Mouse (Mus musculus) layer of hippocampus, adult 9-10 months (tissue): ENCODE results near the gene Lrmda.
A peak's percentile ranks its signal among the peaks of the same experiment; 100 is the strongest.

Experiments
- DNase-seq: peaks from one replicate; pipeline ENCODE4 v3.0.0; 2022; ENCODE audit warnings: low spot score

Gene Lrmda

DNA sequence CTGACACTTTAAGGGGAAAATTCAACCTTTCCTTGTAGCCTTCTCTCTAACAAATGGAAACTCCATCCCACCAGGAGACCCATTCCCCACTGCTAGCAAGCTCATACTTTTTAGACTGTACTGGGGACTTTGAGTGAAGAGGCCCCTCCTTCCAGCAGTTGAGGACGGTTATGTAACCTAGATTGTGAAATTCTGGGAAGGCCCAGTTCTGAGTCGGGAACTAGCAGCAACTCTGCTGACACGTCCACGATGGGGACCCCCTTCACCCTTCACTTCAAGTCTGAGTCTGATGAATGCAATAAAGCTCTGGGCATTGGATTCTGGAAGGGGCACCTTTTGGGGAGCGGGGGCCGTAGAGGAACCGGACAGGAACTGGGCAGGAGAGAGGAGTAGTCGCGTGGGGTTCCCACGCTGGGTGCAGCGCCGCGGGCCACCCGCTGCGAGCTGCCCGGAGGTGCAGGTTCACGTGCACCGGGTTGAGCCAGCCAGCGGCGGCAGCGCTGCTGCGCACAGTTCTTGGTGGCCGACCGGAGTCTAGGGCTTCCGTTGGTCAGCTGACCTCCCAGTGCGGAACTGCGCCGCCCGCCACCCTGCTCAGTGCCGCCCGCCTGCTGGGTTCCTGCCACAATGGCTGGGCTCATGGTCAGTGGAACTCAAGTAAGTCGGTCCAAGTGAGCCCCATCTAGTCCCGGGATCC is at the start of gene Lrmda:
TSS of gene Lrmda (plus strand) at position 461 of the 697 bp plus-strand sequence.
- DNase-seq, result no peak

DNA sequence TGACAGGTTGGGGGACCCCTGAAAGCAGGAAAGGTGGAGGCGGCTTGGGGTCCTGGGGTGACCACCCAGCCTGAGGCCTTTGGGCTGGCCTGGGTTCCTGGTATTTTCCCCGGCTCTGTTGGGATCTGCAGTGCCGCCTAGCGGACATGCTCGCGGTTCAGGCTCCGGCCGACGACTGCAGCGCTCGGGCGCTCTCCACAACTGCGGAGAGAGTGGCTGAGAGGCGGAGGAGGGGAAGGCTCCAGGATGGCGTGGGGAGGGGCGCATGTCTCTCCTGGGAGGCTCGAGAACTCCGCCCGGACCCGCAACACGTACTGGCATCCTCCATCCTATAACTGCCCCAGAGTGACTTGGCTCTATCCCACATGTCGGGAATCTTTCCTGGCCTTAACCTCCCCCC is 38.0 kb upstream of the Lrmda start:
- DNase-seq, result no peak

DNA sequence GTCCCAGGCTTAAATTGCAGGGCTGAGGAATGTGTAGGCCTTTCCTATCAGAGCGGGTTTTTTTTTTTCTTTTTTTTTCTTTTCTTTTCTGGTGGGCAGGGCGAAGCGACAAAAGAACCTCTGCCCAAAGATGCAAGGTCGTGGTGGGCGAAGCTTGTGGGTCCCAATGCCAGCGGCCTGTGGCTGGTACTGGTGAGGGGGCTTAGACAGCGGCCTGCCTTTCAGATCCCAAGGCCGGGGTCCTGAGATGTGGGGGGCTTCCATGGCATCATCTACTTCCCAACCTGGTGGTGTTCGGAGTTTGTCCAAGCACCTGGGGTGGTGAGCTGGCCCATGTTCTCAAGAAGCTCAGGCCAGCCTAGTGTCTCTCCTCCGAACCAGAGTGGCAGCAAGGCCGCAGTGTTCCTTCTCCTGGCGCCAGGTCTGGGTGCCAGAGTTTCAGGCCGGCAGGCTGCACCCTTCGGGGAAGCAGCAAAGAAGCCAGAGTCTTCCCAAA is 37.4 kb upstream of the Lrmda start:
- DNase-seq, result no peak

DNA sequence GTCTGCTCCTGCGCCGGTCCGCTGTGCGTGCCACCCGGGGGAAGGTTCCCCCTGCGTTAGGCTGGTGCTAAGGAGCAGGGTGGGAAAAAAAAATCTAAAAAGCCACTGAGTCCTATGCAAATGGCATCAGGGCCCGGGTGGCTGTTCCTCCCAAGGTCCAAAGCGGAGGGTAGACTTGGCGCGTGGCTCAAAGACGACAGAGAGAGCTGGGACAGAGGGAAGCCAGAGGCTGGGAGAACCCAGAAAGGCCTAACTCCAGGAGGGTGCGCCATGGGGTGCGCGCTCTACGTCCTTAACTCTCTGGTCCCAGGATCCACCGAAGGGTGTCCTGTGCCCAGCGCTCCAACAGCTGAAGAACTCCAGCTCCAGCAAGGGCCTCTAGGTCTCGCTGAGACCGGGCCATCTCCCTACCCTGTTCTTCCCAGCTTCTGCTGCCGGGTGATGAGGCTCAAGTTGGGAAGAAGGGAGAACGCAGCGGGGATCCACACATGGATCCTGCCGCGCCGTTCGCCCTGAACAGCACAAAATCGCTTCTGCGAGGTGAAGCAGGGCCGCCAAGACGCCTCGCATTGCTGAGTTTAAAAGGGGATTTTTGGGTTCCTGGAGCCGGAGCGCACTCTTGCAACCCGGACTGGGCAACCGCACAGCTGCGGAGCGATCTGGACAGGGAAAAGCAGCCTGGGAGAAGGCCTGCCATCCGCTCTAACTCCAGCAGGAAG is 36.8 kb upstream of the Lrmda start:
- no peak for DNase-seq

DNA sequence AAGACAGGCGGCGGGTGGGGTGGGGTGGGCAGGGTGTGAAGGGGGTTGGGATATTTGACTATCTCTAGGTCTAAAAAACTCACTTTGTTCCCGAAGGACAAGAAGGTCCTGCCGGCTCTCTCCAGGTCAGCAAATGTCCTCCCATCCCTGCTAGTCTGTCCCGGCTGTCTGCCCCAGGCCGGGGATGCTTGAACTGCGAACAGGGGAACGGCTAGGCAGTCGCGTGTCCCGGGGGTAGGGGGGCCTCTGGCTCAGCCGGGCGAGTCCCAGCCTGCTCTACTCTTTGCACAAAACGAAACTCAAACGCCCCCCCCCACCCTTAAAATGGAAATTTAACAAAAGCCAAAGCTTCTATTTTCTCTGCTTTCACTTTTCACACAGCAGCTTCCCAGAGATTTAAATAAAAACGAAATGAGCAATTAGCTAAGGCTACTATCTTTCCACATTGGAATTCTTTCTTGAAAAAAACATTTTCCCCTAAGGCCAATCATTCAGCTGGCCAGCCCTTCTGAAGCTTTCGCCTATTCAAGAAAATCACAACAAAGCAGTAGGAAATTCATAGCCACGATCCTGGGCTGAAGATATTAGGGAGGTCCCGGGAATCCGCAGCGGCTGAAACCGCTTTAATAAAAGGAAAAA is 36.1 kb upstream of the Lrmda start:
- no peak for DNase-seq

DNA sequence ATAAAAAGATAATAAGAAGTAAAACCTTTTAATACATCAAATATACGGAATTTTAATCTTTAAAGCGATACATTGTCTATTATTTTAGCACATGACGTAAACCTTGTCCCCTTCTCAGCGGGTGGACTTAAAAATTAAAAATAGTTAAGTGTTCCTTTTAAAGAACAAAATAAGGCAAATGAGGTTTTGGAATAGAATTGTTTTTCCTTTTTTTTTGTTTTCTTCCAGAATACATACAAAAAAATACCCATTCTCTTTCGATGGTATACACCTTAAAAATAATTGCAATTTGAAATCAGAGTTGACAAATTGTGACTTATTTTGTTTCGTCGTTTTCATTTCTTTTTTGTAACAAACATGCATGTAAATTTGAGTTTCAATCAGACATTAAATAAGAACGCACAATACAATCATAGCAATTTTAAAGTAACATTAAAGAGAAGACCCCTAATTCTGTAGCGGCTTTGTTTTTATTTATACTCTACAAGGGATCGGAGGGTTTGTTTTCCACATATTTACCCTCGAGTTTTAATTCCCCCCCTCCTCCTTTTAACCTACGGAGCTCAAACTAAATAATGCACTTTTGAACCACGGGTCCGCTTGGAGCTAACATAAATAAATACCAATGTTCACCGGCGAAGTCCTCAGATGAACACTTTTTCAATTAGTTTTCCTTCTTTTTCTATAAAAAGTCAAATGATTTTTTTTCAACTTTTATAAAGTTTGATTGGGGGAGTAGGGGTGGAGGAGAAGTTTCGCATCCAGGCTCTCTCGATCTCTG is 35.4 kb upstream of the Lrmda start:
- no peak for DNase-seq

DNA sequence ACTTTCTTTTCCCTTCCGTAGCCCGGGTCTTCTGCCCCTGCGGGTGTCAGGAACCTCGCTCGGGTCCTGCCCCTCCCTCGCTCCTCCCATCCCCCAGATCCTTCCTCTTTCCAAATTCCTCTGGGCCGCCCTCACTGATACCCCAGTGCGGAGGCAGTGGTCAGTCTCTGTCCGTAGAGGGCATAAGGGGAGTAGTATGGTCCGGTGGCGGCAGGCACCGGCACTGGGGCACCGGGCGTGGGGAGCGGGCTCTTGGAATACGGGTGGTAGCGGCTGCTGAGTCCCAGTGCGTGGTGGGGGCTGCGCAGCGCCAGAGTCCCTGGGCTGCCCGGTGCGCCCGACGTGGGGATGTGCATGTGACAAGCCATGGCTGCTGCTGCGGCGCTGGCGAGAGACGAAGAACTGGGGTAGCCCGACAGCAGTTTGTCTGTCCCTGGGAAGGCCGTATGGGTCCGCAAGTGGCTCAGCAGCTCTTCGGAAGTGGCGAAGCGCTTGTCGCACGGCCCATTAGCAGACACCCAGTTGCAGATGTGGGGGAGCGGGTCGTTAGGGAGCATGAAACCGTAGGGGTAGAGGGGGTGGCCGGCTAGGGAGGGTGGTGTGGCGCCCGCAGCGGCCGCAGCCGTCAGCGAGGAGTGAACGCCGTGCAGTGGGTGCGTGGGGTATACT is 34.6 kb upstream of the Lrmda start:
- no peak for DNase-seq

DNA sequence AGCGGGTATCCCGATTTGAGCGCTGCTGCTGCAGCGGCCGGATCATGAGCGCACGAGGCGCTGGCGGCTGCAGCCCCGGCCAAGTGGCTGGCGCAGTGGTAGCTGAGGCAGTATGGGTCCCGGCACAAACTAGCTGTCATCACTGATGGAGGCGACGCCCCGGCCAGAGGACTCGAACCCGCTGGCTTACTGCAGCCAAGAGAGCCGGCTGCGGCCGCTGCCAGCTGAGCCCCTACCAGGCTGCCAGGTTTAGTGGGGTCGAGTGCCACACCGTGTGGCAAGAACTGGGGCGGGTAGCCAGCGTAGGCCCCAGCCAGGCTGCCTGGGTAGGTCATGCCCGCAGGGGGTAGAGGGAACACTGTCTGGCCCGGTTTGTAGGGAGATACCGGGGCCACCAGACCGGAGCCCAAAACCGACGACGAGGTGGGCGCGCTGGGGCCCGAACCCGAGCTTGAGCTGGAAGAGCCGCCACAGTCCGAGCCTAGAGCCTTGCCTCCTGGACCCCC is 34.0 kb upstream of the Lrmda start:
- no peak for DNase-seq

DNA sequence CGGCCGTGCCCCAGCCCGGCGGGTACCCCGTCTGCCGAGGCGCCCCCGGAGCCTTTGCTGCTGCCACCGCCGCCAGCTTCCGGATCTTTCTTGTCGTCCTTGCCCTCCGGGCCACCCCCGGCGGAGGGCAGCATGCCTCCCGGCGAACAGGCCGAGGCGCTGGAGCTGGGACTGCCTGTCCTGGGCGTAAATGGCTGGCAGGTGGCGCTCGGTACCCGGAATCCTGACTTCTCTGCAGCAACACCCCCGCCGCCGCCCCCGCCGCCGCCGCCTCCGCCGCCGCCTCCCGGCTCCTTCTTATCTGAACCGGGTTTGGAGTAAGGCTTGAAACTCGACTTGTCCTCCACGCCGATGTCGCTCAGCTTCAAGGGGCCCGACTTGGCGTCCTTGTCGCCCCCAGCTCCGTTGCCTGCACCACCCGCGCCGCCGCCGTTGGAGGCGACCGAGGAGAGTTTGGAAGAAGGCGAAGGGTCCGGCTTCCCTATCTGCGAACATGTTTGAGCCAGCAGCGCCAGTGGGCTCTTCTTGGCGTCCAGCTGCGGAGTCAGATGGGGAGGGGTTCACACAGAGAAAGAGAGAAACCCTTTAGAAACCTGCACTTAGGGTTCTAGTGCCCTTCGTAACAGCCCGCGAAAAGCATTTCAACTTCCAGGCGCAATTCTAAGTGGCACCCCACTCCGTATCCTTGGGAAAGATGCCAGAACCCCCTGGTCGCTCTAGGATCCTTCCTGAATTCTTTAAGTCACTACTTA is 33.4 kb upstream of the Lrmda start:
- peak; percentile 83 for DNase-seq

DNA sequence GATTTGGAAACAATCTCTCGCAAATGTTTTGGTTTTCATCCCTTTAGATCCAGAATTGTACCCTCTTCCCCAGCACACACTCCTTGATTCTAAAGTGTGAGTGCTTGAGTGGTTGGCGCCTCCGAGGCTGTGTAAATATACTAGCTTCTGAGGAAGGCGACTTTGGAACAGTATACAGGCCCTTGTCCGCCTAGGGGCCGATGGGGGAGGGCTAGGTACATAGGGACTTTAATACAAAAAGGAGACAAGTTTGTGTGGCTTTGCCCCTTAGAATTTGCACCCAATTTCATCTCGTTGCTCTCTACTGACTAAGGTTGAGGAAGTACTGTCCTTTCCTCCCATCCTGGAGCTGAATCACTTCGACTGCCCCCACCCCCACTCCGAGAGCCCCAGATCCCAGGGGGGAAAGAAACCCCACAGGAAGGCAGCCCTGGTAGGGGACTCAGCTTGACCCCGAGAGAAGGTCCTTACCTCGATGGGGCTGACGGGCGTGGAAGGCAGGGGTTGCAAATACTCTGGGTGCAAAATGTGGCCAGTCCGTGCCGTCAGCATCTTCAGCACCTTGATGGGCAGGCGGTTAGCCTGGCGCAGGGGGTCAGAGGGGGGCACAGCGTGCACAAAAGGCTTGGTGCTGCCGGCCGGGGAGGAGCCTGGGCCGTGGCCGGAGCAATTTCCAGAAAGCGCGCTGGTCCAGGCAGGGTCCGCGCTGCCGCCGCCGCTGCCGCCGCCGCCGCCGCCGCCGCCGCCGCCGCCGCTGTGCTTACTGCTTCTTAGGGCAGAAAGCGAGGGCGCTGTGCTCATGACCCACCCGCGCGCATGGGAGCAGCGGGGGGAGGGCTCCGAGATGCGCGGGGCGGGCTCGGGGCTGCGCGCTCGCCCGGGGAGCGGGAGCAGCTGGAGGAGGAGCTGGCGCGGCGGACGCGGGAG is 32.5 kb upstream of the Lrmda start:
- no peak for DNase-seq

DNA sequence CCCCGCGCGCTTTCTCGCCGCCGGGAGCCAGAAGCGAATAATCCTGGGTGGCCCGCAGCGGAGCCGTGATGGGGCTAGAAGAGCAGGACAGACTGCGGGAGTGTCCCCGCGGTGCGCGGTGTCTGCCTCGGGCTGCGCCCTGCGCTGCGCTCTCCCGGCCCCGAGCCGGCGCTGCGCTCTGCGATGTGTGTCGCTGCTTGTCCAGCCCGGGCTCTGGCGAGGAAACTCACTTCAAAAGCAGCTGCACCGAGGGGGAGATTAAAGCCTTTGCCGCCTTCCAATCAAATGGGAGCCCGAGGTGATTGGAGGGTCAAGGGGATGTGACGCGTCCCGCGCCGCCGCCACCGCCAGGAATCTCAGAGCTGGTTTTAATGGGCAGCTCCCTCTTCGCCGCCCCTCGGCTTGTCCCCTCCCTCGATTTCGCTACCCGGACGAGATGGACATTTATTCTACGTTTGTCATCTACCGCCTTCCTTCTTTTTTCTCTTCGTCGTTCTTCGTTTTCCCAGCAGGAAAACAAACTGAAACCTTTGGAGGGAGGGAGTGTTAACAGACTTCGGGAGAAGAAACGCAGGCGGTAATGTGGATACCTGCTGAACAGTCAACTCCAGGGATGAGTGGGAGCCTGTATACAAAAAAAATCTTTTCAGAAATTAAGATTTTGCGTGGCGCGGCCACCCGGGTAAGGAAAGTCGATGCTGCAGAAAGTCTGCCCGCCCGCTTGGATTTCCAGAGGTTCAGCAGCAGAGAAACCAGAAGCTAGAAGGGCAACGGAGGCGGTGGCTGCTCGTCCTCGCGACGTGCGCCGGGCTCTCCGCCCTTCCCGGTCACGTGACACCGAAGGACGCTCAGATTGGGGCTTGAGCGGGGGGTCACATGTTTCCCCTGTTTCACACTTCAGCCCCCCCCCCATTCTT is 31.6 kb upstream of the Lrmda start:
- DNase-seq, result peak; percentile 81

DNA sequence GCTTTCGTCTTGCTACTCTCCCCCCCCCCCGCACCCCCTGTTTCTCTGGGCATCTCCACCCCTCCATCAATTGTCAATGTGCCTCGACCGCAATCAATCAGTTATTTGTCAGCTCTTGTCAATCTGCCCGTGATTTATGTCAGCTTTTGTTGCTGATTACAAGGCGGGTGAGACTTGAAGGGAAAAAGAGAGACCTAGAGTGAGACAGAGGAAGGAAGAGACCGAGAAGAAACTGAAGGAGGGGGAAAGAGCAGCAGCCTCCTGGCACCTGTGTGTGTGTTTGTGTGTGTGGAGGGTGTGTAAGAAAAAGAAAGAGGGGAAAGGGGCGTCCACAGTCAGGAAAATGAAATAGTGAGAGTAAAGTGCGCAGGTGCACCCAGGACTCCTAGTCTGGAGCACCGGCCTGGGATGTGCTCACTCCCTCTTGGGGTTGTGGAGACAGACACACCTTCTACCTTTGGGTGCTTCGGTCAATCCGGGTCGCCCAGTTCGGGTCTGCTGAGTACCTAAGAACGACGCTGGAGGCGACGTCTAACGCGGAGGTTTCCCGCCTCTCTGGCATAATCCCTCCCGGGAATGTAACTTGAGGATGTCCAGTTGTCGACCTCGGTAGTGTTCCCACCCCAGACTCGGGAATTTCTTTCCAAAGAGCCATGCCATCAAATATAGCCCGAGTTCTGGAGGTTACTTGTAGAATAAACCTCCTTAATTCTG is 30.8 kb upstream of the Lrmda start:
- no peak for DNase-seq

DNA sequence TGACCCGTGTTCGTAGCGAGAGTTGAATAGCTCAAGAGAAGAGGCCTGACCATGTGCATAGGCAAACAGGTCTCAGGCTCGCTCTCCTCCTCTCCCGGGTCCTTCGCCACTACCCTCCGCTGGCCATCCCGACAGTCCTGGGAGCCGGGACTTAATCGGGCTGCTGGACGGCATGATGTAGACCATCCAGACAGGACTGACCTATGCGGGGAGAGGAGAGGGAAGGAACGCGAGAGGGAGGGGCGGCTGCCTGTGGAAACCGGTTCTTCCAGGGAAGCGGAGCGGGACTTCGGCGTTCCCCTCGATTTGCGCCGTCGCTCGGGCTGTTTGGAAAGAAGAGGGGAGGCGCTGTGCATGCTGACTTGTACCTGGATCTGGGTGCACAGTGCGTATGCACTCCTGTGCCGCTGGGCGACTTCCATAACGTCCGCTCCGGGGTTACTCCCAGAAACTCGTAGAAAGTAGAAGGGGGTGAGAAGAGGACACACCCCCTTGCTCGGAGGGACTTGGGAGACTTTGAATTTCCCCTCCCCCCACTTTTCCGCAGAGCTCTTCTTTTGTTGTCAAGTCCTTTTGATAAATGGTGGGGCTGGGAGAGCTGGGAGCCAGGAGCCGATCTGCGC is 30.1 kb upstream of the Lrmda start, which contains the start of gene Zfp503:
TSS of gene Zfp503 (minus strand) at position 311 of the 623 bp plus-strand sequence.
- no peak for DNase-seq

DNA sequence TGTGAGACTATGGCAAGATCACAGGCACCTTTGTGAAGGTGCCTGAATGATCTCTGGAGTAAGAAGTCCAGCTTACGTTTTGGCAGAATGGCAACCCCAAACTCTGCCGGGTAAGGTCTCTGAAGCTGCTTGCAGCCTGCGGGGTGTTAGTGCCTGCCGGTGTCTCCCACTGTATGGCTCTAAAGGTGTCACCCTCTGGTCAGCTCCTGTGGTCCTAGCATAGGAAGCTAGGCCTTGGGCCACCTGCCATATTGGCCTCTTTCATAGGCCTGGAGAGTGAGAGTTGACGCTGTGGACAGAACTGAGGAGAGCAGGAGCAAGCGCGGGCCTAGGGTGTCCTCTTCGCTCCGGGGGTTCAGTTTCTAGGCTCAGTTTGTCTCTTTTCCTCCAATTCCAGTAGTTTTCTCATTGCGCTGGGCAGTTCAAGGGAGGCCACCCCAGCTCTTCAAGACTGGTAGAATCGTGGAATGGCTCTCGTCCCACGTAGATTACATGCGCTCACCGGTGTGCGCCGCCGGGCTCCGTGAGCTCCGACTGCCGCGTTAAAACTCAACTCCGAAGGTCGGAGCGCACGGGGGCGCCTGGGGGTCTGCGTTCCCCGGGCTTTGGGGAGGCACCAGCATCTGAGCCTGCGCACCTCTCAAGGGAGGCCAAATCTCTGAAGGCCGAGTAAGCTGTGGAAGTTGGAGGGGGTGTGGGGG is 29.0 kb upstream of the Lrmda start:
- DNase-seq, result no peak

DNA sequence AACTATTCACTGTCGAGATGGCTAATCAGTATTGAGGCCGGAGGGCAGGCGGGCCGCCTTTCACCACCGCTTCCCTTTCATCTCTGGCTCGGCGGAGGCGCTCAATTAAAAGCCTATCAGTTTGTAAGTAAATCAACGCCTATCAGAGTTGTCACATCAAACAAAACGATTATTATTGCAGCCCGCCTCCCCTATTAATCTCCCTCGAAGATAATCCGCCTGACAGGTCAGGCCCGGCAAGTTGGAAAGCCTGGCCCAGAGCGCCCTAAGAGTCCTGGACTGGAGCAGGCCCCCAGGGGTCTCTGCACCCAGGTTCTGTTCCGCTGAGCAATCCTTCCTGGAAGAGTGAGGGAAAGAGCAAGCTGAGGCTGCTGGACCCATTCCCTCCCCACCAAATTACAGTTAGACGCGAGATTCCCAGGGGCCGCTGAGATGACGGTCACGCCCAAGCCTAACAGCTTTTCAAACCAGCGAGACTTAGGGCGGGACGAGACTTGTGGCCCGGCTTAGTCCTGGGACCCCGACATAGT is 28.2 kb upstream of the Lrmda start:
- no peak for DNase-seq

DNA sequence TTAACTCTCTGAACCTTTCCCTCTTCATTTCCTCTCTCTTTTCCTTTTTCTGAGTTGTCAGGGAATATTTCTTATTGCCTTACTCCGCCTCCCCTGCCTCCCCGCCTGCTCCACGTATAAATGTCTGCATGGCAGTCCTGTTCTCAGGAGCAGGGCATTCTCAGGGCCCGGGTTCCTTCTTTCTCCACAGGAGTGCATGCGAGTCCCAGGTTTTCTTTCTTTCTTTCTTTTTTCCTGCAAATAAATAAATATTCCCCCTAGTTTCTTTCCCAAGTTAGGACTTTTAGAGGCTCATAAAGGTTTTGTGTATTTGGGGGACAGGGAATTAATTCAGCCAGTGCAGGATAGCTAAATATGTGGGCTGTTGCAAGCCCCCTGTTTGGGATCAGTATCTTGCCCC is 27.7 kb upstream of the Lrmda start:
- no peak for DNase-seq
